21 mouse cellular contexts compared by ENCODE assay signal in genomic region chr7:24985799-24986198, GRCm38 (mm10). TPM values are rescaled to one million over a fixed set of nuclear protein-coding genes. Genes with fewer than 3 reads are reported as not detected.
DNase-seq lines count a peak whose midpoint lies in the region; TF ChIP-seq lines count a peak whose summit lies in the region.
"Had no signal": no experiment of that assay in that cellular context is flagged by ENCODE, and none has a peak within 500 bp of the region (broad histone marks: within the 10 kb centered on the region; RNA-seq: fewer than 3 reads in every experiment).

No protein-coding gene starts in this region.

- TF ChIP-seq POLR2A in cerebellum, adult 2 months (IDR thresholded peaks at IDR 0.05; ENCODE audit: borderline replicate concordance, insufficient read depth, low read length): no peak

- H3K27ac ChIP-seq in cerebellum, adult 2 months (ENCODE audit: insufficient read depth, low read length): no peak overlapping the region
- no peak overlapping the region for H3K27ac ChIP-seq in left cerebral cortex, adult 2 months
- H3K27ac ChIP-seq: embryonic facial prominence, embryonic 15.5 days; liver, embryonic 15.5 days; macrophage had no signal

- DNase-seq in cerebellum, adult 2 months: no peak
- DNase-seq in cerebellum, adult 11 months: no peak
- DNase-seq in left cerebral cortex, adult 2 months (ENCODE audit: extremely low spot score in 1 of 2, low spot score in 2 of 2): no peak
- DNase-seq in left cerebral cortex, postnatal 36 days (ENCODE audit: low spot score in 2 of 2): no peak
- peak; percentile 42 for DNase-seq in 416B (ENCODE audit: low read depth)
- DNase-seq in ZHBTc4 (ENCODE audit: low read depth, low spot score): peak; percentile 70
- no peak for DNase-seq in urinary bladder, postnatal 10 days (ENCODE audit: low spot score)
- DNase-seq in right cerebral cortex, postnatal 14 days: no peak
- DNase-seq: adrenal gland, adult 8-10 months; heart, adult 18-20 months; right cerebral cortex, postnatal 25 days had no signal

- H3K4me1 ChIP-seq in cerebellum, adult 2 months (ENCODE audit: control insufficient read depth, insufficient read depth, low read length): peaks cover 6% of the 10 kb centered on the region
- H3K4me1 ChIP-seq: embryonic facial prominence, embryonic 15.5 days; liver, embryonic 15.5 days had no signal

- TF ChIP-seq CTCF in cerebellum, adult 2 months (IDR thresholded peaks at IDR 0.05; ENCODE audit: borderline replicate concordance, insufficient read depth, low read depth, low read length): peak; percentile 52; the same call in 1 of the 2 replicates
- TF ChIP-seq CTCF in left cerebral cortex, adult 2 months (IDR thresholded peaks at IDR 0.05): peak; percentile 57

- H3K4me3 ChIP-seq in cerebellum, adult 2 months (replicated peaks; ENCODE audit: insufficient read depth, low read depth, low read length): no peak overlapping the region
- no peak overlapping the region for H3K4me3 ChIP-seq in left cerebral cortex, adult 2 months
- H3K4me3 ChIP-seq: embryonic facial prominence, embryonic 15.5 days; liver, embryonic 15.5 days had no signal

- H3K27me3 ChIP-seq in cerebellum, adult 2 months (ENCODE audit: control insufficient read depth, insufficient read depth, low read length): no peaks in the 10 kb centered on the region
- H3K27me3 ChIP-seq: embryonic facial prominence, embryonic 15.5 days; liver, embryonic 15.5 days had no signal

- intact Hi-C loops in left cerebral cortex, adult 2 months (cut with DNase I): no loop called here
- intact Hi-C loops in left cerebral cortex, postnatal 36 days (cut with DNase I): no loop called here

- WGBS in cerebellum, adult 2 months: 75% methylated on average over 5 of the region's 5 CpGs

RNA-seq across cellular contexts. Expression of gene Rabac1, which starts 13.2 kb away (rescaled TPM):
- 637 and 648 TPM in 2 replicates for polyA plus RNA-seq in cerebellum, adult 2 months (2012; rRNA removed)
- total RNA-seq in left cerebral cortex, adult 2 months (2021): 100 to 1,000 TPM; 287 TPM
- 100 to 1,000 TPM; 276 to 329 TPM for total RNA-seq in left cerebral cortex, postnatal 36 days (2021)

RNA-seq across cellular contexts. Expression of gene Atp1a3, which starts 20.0 kb away (rescaled TPM):
- 1,466 and 1,473 TPM in 2 replicates for polyA plus RNA-seq in cerebellum, adult 2 months (2012; rRNA removed)
- total RNA-seq in left cerebral cortex, adult 2 months (2021): 1,000 to 10,000 TPM; 1,970 to 2,141 TPM
- 1,000 to 10,000 TPM; 2,106 to 2,179 TPM for total RNA-seq in left cerebral cortex, postnatal 36 days (2021)

RNA-seq across cellular contexts. Expression of gene Gm4881, which starts 41.5 kb away (rescaled TPM):
- 1.00 and 1.4 TPM in 2 replicates for polyA plus RNA-seq in cerebellum, adult 2 months (2012; rRNA removed)
- total RNA-seq in left cerebral cortex, adult 2 months (2021): not detected
- total RNA-seq in left cerebral cortex, postnatal 36 days (2021): not detected
- total RNA-seq: adrenal gland, adult 8-10 months; common myeloid progenitor, adult 5-6 weeks; heart, adult 18-20 months; heart, postnatal 25 days; layer of hippocampus, adult 18-20 months; left cerebral cortex, postnatal 10 days; neutrophil, adult 5-6 weeks had no signal
- polyA plus RNA-seq: embryonic facial prominence, embryonic 15.5 days; inflammation-experienced regulatory T-cells, adult 6 months; liver, embryonic 15.5 days; macrophage; Patski had no signal

Comparison
In these comparisons a context has a peak if more than half of its experiments do, and no peak if none do; other contexts are left out.
1. DNase-seq: peak in 416B (single experiment) and ZHBTc4 (single experiment); none in cerebellum, adult 2 months (0 of 2), cerebellum, adult 11 months (single experiment), left cerebral cortex, adult 2 months (0 of 2), left cerebral cortex, postnatal 36 days (0 of 2), urinary bladder, postnatal 10 days (single experiment) and right cerebral cortex, postnatal 14 days (single experiment).